Mouse (Mus musculus): Measurements from ENCODE around the gene Npy. TPM values are rescaled to one million over a fixed set of nuclear protein-coding genes. Genes with fewer than 3 reads are reported as not detected.

The Npy gene
- polyA plus RNA-seq (2017; shearing (Covaris generic)): not detected

GRCm38 (mm10) chr6:49821961-49822870 is at the start of gene Npy:
Gene Npy, plus strand, starts transcription at chr6:49822710.

